Mouse (Mus musculus): Measurements from ENCODE around the gene Por. TPM values are rescaled to one million over a fixed set of nuclear protein-coding genes. Genes with fewer than 3 reads are reported as not detected.

Por gene
- total and polyA plus RNA-seq, 3 experiments: 63.0 to 93.6 (median 77.4) TPM

GRCm38 (mm10) chr5:135712803-135713202, 43.0 kb downstream of the Por start:
- no peak overlapping the region for H3K4me3 ChIP-seq
- H3K4me1 ChIP-seq (ENCODE audit: control insufficient read depth, insufficient read depth, low read length): peaks cover 16% of the 10 kb centered on the region
- no peaks in the 10 kb centered on the region for H3K27me3 ChIP-seq (ENCODE audit: control insufficient read depth, insufficient read depth, low read length)
- intact Hi-C loops (cut with DNase I): no loop called here
- H3K36me3 ChIP-seq (ENCODE audit: control insufficient read depth, insufficient read depth, low read length): no peaks in the 10 kb centered on the region
- no peak for DNase-seq
- TF ChIP-seq CTCF (IDR thresholded peaks at IDR 0.05) (no peak), POLR2A (IDR thresholded peaks at IDR 0.05; ENCODE audit: insufficient read depth, low read depth, low read length) (no peak), EP300 (IDR thresholded peaks at IDR 0.05; ENCODE audit: insufficient read depth, low read depth, low read length) (no peak)
- no peaks in the 10 kb centered on the region for H3K79me2 ChIP-seq (replicated peaks; ENCODE audit: control insufficient read depth, insufficient read depth, low read length)
- 63% methylated on average over 4 of the region's 4 CpGs for WGBS
- no peak overlapping the region for H3K9ac ChIP-seq (ENCODE audit: low read depth, low read length)
- peak overlapping the region; percentile 57 for H3K27ac ChIP-seq

- TF ChIP-seq CTCF (IDR thresholded peaks at IDR 0.05) (no peak), EP300 (IDR thresholded peaks at IDR 0.05; ENCODE audit: insufficient read depth, low read depth, low read length) (peak; percentile 91)
- Histone ChIP-seq H3K27ac (peak overlapping the region; percentile 57), H3K27me3 (ENCODE audit: control insufficient read depth, insufficient read depth, low read length) (no peaks in the 10 kb centered on the region), H3K4me3 (no peak overlapping the region), H3K79me2 (replicated peaks; ENCODE audit: control insufficient read depth, insufficient read depth, low read length) (no peaks in the 10 kb centered on the region), H3K36me3 (ENCODE audit: control insufficient read depth, insufficient read depth, low read length) (no peaks in the 10 kb centered on the region), H3K9ac (ENCODE audit: low read depth, low read length) (no peak overlapping the region), H3K4me1 (ENCODE audit: control insufficient read depth, insufficient read depth, low read length) (peaks cover 11% of the 10 kb centered on the region)
- WGBS: 45% methylated on average over 16 of the region's 16 CpGs
- peak; percentile 76 to 84 for DNase-seq
- intact Hi-C loops (cut with DNase I): no loop called here
These were observed 43.8 kb downstream of the Por start for GRCm38 (mm10) chr5:135713441-135714218.

- Histone ChIP-seq H3K9ac (ENCODE audit: low read depth, low read length) (no peak overlapping the region), H3K27ac (no peak overlapping the region), H3K27me3 (ENCODE audit: control insufficient read depth, insufficient read depth, low read length) (no peaks in the 10 kb centered on the region), H3K4me1 (ENCODE audit: control insufficient read depth, insufficient read depth, low read length) (peaks cover 11% of the 10 kb centered on the region), H3K36me3 (ENCODE audit: control insufficient read depth, insufficient read depth, low read length) (no peaks in the 10 kb centered on the region), H3K79me2 (replicated peaks; ENCODE audit: control insufficient read depth, insufficient read depth, low read length) (no peaks in the 10 kb centered on the region), H3K4me3 (no peak overlapping the region)
- intact Hi-C loops (cut with DNase I): no loop called here
- WGBS: 64% methylated on average over 10 of the region's 10 CpGs
- DNase-seq: no peak
- TF ChIP-seq POLR2A (IDR thresholded peaks at IDR 0.05; ENCODE audit: insufficient read depth, low read depth, low read length): no peak
- TF ChIP-seq CTCF (IDR thresholded peaks at IDR 0.05): peak; percentile 64
These were observed 45.8 kb downstream of the Por start for GRCm38 (mm10) chr5:135715624-135716023.

GRCm38 (mm10) chr5:135719586-135720120, 49.8 kb downstream of the Por start:
- peaks cover 12% of the 10 kb centered on the region for H3K4me1 ChIP-seq (ENCODE audit: control insufficient read depth, insufficient read depth, low read length)
- intact Hi-C loops (cut with DNase I): loop anchor here (5.0 kb wide), 1 partner anchor 32 kb away; no protein-coding TSS in a partner anchor

GRCm38 (mm10) chr5:135720121-135720520, 50.3 kb downstream of the Por start:
- H3K27me3 ChIP-seq (ENCODE audit: control insufficient read depth, insufficient read depth, low read length): no peaks in the 10 kb centered on the region
- no peak overlapping the region for H3K4me3 ChIP-seq
- peaks cover 2% of the 10 kb centered on the region for H3K36me3 ChIP-seq (ENCODE audit: control insufficient read depth, insufficient read depth, low read length)
- peaks cover 12% of the 10 kb centered on the region for H3K4me1 ChIP-seq (ENCODE audit: control insufficient read depth, insufficient read depth, low read length)
- WGBS: 51% methylated on average over 3 of the region's 3 CpGs
- no peak overlapping the region for H3K27ac ChIP-seq
- H3K9ac ChIP-seq (ENCODE audit: low read depth, low read length): no peak overlapping the region
- no peaks in the 10 kb centered on the region for H3K79me2 ChIP-seq (replicated peaks; ENCODE audit: control insufficient read depth, insufficient read depth, low read length)
- no peak for DNase-seq
- intact Hi-C loops (cut with DNase I): loop anchor here (5.0 kb wide), 1 partner anchor 33 kb away; no protein-coding TSS in a partner anchor
- TF ChIP-seq EP300 (IDR thresholded peaks at IDR 0.05; ENCODE audit: insufficient read depth, low read depth, low read length) (no peak), CTCF (IDR thresholded peaks at IDR 0.05) (no peak), POLR2A (IDR thresholded peaks at IDR 0.05; ENCODE audit: insufficient read depth, low read depth, low read length) (no peak)

More at GRCm38 (mm10) chr5:135719586-135720120, 49.8 kb downstream of the Por start:
- DNase-seq: no peak
- peaks cover 2% of the 10 kb centered on the region for H3K36me3 ChIP-seq (ENCODE audit: control insufficient read depth, insufficient read depth, low read length)
- no peak overlapping the region for H3K4me3 ChIP-seq
- TF ChIP-seq POLR2A (IDR thresholded peaks at IDR 0.05; ENCODE audit: insufficient read depth, low read depth, low read length) (no peak), EP300 (IDR thresholded peaks at IDR 0.05; ENCODE audit: insufficient read depth, low read depth, low read length) (no peak), CTCF (IDR thresholded peaks at IDR 0.05) (no peak)
- WGBS: 80% methylated on average over 10 of the region's 10 CpGs
- no peak overlapping the region for H3K9ac ChIP-seq (ENCODE audit: low read depth, low read length)
- no peak overlapping the region for H3K27ac ChIP-seq
- no peaks in the 10 kb centered on the region for H3K27me3 ChIP-seq (ENCODE audit: control insufficient read depth, insufficient read depth, low read length)
- H3K79me2 ChIP-seq (replicated peaks; ENCODE audit: control insufficient read depth, insufficient read depth, low read length): no peaks in the 10 kb centered on the region

GRCm38 (mm10) chr5:135721076-135721475, 51.2 kb downstream of the Por start:
- Histone ChIP-seq H3K27me3 (ENCODE audit: control insufficient read depth, insufficient read depth, low read length) (no peaks in the 10 kb centered on the region), H3K27ac (no peak overlapping the region), H3K9ac (ENCODE audit: low read depth, low read length) (no peak overlapping the region), H3K4me3 (no peak overlapping the region), H3K79me2 (replicated peaks; ENCODE audit: control insufficient read depth, insufficient read depth, low read length) (no peaks in the 10 kb centered on the region), H3K4me1 (ENCODE audit: control insufficient read depth, insufficient read depth, low read length) (peaks cover 14% of the 10 kb centered on the region), H3K36me3 (ENCODE audit: control insufficient read depth, insufficient read depth, low read length) (peaks cover 2% of the 10 kb centered on the region)
- intact Hi-C loops (cut with DNase I): loop anchor here (5.0 kb wide), 1 partner anchor 34 kb away; no protein-coding TSS in a partner anchor
- TF ChIP-seq EP300 (IDR thresholded peaks at IDR 0.05; ENCODE audit: insufficient read depth, low read depth, low read length) (no peak), POLR2A (IDR thresholded peaks at IDR 0.05; ENCODE audit: insufficient read depth, low read depth, low read length) (no peak), CTCF (IDR thresholded peaks at IDR 0.05) (no peak)
- DNase-seq: no peak
- WGBS: 95% methylated on average over 8 of the region's 8 CpGs
